Mouse (Mus musculus): ENCODE data around the gene 1700001P01Rik. TPM values are rescaled to one million over a fixed set of nuclear protein-coding genes. Genes with fewer than 3 reads are reported as not detected.

1700001P01Rik gene
- total RNA-seq (2021): 1 to 10 TPM; 1.1 to 1.2 TPM
- long read RNA-seq: 0 reads

DNA sequence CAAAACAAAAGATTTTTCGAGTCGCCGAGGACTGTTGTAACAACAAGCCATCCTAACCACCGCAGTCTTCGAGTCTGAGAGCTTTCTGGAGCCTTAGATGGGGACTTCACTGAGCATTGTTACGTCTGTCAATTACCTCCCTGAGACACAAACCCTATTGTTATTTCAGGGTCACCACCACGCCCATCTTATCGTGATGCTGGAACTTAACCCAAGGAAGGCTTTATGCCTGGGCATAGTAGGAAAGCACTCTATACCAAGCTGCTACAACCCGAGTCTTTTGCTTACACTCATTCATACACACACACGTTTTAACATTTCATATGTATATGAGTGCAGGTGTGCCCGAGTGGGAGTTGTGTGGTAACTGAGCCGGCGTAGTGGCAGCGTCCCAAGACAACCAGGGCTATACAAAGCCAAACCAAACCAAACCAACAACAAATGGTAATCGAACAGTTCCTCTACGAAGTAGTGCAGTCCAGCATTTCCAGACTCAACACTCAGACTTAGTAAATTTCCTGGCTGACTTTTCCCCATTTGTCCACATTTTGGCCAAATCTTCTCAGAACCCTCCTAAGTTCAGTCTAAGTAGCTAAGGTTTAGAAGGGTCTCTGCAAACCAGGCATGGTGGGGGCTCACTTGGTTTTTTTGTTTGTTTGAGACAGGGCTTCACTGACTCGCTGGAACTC, at the start of gene 1700001P01Rik:
Gene 1700001P01Rik (minus strand): TSS at position 111 of the 689 bp plus-strand sequence.
- DNase-seq (ENCODE audit: low spot score in 2 of 2): no peak

DNA sequence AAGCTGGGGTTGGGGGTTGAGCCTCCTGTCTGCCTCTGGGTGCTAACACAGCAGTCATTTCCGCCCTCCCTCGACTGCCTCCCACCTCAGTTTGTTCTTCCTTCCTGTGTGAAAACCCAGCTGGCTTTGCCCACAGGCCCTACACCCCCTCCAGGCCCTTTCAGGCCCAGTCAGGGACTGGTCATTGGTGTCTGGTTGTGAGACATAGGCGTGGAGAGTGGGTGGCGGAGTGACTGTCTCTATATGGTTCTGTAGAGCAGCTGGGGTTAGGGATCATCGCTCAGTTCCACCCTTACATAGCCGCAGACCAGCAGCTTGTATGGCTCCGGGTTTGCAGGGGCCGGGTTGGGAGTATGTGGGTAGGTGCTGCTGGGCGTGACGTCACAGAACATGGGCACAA, 49.6 kb upstream of the 1700001P01Rik start:
- no peak for DNase-seq (ENCODE audit: low spot score in 2 of 2)

DNA sequence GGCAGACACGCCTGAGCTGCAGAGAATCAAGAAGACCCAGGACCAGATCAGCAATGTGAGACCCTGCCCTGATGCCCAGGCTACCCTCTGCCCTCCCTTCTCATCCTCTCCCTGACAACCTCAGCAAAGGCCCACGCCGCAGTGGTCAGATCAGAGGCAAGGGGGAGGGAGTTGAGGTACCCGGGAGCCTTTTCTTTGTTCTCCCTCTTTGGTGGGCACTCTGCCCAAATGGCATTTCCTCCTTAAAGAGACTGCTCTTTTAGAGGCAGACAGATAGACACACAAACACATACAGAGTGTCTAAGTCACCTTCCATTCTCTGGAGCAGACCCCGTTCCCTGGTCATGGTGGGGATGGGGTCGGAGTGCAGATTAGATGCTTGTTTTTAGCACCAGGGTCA, 49.2 kb upstream of the 1700001P01Rik start:
- DNase-seq (ENCODE audit: low spot score in 2 of 2): no peak

DNA sequence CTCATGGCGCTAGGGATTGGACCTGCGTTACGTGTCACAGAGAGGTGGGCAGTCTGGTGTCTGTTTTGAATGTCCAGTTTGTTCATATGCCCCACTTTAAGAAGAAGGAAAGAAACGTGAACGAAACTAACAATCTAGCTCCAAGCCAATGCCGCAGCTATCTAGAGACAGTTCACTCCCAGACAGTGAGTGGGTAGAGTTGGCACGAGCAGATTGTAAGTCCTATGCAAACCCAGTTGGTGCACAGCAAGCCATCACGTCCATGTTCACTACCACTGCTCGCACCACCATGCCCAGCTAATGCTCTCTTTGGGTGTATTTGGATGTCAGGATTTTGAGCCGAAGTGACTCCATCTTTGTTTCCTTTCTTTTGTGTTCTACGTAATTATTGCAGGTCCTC, 48.5 kb upstream of the 1700001P01Rik start:
- DNase-seq (ENCODE audit: low spot score in 2 of 2): peak in 1 of 2 experiments; percentile 45

DNA sequence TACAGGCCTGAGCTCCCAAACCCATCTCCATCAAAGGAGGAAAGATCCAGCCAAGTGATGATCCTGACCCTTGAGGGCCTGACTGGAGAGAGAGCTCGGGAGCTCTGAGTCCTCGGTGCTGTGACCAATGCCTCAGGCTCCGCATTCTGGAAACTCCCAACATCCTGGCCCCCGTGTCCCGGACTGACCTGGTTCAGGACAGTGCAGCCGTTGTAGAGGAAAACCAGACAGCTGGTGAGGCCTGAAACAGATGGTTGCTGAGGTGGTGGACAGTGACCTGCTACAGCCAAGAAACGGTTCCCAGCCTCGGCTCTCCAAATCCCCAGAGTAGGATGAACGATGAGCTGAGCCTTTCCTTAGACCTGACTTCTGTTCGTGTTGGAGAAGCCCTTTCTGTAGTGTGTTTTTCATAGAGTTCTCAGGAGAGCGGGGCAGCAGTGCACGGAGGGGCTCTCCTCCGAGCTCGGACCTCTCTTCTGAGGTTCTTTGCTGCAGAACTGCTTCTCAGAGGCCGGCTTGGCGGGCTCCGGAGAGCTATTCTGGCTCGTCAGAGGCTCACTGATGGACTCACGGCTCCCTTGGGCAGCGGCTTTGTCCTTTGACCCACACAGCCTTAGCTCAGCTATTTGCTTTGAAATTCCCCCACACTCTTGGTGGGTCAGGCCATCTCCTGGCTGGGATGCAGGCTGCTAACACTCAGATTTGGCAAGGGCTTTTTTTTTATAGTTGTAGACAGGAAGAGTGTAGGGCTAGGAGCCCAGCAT, 47.3 kb upstream of the 1700001P01Rik start:
- DNase-seq (ENCODE audit: low spot score in 2 of 2): no peak

DNA sequence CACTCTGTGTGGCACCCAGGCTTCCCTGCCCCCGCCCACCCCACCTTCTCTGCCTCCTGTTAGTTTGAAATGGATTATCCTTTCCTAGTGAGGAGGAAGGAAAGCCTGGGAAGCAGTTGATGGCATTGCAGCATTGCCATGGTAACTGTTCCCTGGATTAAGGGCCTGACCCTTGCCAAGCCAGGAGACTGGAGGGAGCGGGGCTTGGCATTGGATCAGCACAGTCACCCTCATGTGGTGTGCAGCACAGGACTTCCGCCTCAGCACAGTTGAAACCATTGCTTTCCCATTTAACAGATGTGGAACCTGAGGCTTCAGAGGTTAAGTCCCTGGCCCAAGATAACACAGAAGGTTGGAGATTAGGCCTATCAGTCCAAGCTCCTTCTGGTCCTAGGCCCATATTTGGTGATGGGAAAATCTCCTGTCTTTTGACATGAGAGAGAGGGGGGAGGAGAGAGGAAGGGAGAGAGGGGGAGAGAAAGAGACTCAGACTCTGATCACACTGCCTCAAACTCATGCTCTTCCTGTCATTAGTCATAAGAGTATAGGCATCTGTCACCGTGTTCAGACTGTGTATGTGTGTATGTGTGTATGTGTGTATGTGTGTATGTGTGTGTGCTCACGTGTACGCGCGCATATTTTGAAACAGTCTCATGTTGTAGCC, 45.8 kb upstream of the 1700001P01Rik start:
- no peak for DNase-seq (ENCODE audit: low spot score in 2 of 2)

DNA sequence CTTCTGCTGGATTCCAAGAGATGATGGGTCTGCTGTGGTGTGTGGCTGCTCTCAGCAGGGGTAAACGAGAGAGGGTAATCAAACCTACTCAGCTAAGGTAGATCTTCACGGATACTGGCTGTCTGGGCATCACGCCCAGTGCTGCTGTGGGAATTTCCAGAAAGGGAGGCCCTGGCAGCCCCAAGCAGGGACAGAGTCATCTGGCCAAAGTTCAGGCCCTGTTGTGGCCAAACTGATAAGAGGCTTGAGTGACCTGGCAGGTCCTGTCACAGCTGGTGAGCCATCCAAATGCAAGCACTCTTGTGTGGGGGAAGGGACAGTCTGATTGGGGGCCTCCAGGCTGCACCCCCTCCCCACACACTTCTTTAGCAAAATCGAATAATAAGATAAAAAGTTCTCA, 45.1 kb upstream of the 1700001P01Rik start:
- DNase-seq (ENCODE audit: low spot score in 2 of 2): no peak

DNA sequence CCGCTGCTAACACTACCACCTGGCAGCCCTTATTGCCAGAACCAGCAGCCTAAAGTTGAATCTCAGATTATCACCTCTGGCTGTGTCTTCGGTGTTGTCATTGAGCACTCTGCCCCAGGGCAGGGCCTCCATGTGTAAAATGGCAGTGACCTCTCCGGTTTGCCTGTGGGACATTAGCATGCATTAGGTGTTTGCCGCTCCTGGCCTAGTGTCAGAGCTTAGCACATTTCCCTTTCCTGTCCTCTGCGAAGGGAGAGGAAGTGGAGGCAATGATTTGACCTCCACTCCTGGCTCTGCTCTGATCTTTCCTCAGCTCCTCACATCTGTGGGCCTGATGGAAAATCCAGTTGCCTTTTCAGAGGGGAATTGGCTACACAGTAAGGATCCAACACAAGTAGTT, 44.2 kb upstream of the 1700001P01Rik start:
- no peak for DNase-seq (ENCODE audit: low spot score in 2 of 2)

DNA sequence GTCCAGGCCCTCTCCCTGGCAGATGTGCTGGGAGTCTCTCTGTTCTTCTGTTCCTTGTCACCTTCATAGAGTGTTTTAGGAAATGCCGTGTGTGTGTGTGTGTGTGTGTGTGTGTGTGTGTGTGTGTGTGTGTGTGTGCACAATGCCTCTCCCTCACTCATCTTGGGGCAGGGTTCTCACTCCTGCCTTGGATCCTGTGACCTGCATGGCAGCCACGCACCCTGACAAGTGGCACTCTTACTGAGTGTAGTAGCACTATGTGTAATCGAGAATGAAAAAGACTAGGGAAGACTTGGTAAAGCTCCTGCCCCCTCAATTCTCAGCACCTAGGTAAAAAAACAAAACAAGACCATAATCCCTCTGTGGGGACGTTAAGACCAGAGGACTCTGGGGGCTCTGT, 43.4 kb upstream of the 1700001P01Rik start:
- no peak for DNase-seq (ENCODE audit: low spot score in 2 of 2)

DNA sequence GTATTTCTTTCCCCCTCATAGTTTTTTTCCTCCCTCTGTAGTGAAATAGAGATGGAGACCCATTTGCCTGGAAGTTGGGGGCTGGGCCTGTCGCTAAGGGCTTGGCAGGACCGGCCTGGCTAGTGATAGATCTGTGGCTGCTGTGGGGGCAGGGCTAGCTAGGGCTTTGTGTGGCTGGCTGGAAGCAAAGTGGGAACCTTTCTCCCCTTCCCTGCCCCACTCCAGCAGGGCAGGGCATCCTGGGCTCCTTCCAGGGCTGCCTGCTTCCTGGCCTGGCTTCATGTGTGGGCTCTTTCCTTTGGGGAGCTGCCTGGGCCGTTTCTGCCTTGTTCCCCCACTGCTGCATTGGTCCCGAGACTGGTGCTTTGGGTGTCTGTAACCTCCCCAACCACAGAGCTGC, 42.9 kb upstream of the 1700001P01Rik start:
- DNase-seq (ENCODE audit: low spot score in 2 of 2): peak in 1 of 2 experiments; percentile 44

DNA sequence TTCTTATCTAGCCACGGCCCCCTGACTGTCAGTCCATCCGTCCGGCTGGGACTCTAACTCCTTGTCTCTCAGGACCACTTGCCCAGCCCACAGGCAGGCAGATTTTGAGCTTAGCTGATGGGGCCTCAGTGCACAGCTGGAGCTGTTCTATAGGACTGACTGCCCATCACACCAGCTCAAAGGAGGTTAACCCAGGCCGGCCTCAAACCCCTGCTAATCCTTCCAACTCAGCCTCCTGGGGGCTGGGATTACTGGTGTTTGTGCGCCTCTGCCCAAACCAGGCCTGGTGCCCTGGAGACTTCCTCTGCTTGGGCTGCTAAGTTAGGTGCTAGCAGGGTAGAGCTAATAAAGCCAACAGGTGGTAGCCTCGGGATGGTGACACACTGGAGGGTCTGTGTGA, 42.3 kb upstream of the 1700001P01Rik start:
- DNase-seq (ENCODE audit: low spot score in 2 of 2): no peak

DNA sequence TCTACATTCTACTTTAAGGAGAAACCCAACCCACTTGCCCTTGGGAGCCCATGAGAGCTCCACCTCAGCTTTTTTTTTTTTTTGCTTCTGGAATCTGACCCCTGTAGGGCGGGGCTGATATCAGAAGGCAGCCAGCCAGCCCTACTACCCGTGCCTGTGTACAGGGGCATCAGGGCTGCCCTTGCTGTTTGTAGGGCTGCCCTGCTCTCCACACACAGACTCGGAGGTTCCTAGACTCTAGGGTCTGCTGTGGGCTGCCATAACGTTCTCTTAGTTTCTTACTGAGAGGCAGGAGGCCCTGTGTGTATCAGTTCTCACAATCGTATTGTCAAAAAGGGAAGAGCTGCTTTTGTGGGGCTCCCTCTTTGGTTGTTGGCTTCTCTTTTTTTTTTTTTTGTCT, 41.7 kb upstream of the 1700001P01Rik start:
- no peak for DNase-seq (ENCODE audit: low spot score in 2 of 2)

DNA sequence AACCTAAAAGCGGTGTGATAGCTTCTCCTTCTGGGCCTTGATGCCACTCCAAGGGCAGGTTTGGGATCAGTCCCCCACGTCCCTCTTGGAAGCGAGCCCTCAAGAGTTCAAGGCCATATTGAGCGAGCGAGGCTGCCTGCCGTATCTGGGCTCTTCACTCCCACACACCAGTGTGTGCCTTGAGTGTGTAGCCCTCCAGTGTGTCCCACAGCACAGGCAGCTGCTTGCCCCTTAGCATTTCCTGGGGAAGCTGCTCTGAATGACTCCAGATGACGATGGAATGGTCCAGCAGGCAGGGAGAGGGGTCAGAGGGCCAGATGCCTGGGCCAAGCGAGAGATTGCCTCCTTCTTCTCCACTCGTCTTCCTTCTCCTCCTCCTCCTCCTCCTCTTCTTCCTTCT, 41.2 kb upstream of the 1700001P01Rik start:
- no peak for DNase-seq (ENCODE audit: low spot score in 2 of 2)

DNA sequence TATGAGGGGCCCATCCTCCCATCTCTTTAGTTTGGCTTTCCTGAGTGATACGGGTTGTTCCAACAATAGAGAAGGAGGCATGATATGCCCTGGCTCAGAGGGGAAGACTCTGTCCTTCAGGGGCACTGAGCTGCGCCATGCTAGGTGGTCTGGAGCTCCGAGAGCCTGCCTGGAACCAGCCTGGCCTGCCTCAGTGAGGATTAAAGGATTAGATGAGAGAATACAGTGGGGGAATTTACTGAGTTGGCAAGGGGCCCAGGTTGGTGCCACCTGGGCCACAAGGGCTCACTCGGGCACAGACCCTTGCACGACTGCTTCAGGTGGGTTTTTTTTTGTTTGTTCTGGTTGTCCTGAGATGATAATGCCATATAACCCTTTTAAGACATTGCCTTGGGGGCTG, 40.5 kb upstream of the 1700001P01Rik start:
- no peak for DNase-seq (ENCODE audit: low spot score in 2 of 2)

DNA sequence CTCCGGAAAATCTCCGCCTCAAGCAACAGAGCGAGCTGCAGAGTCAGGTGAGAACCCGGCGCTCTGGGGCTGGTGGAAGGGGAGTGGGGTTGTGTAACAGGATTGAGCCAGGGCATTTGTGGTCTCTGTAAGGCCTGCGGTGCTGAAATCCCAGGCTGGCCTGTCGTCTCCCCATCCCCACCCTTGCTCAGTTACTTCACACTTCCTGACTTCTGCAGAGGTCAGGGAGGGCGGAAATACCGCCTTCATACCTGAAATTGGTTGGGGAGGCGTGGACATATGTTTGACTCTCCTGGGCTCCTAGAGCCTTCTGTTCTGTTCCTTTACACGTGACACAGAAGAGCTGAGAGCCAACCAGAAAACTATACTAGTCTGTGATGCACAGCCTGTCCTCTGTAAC, 40.0 kb upstream of the 1700001P01Rik start:
- no peak for DNase-seq (ENCODE audit: low spot score in 2 of 2)

DNA sequence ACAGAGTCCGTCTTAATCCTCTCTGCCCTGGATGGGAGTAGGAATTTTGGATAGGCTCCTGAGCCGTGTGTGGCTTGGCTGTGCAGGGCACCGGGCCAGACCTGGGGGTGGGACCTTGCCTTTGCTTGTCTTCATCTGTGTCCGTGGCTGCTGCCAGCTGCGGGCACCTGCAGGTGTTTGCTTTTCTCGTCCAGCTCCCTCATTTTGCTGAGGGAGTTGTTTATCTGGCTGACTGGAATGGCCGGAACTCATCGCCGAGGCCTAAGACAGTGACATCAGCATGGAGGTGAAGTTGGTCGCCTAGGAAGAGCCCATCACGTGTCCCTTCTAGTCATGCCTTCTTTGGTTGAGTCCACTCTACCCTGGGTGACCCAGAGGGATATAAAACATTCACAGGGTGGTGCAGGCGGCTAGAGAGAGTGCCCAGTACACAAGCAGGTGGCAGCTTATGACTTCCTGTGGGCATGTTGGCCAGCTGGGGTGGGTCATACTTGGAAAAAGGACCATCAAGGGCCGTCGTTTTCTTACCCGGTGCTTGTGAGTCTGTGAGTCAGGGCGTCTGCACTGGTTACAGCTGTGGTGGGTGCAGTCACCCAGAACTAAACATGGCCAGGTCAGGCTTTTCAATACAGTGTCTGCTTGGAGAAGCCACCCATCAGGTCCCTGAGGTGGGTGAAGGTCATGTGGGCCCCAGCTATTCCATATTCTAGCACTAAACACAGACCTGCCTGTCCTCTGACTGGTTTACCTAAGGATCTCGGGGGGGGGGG, 38.2 kb upstream of the 1700001P01Rik start:
- DNase-seq (ENCODE audit: low spot score in 2 of 2): no peak

DNA sequence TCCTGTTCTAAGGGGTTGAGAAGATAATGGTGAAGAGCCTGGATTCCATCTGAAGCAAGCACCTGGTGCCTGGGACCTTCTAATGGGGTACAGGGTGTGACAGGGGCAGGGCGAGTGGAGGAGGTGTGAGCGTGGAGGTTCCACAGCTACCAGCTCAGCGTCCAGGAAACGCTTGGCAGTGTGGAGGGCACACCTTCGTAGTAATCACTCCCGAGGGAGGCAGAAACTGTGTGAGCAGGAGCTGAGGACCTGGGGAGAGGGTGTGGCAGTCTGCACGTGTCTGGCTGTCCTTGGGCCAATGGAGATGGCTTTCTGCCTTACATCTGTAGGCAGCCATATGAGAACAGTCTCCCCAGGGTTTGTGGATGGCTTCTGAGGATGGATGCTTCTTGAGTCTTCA, 37.4 kb upstream of the 1700001P01Rik start:
- DNase-seq (ENCODE audit: low spot score in 2 of 2): no peak

DNA sequence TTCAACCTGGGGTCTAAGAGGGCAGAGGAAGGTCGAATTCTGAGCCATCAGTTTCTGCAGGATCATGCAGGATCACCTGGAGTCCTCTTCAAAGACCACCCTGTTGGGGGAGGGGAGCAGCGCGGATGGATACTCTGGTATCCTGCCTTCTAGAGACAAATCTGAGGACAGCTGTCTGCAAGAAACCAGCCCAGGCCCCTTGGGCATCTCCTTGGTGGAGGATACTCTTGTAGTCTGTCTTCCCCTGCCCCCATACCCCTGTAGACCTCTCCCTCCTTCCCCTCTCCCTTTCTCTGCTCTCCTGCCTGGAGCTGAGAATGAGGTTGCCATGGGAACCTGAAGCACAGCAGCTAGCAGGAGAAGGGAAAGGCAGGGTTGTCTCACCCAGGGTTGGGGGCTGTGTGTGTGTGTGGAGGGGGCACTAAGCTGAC, 36.8 kb upstream of the 1700001P01Rik start:
- DNase-seq (ENCODE audit: low spot score in 2 of 2): peak; percentile 54 to 56

DNA sequence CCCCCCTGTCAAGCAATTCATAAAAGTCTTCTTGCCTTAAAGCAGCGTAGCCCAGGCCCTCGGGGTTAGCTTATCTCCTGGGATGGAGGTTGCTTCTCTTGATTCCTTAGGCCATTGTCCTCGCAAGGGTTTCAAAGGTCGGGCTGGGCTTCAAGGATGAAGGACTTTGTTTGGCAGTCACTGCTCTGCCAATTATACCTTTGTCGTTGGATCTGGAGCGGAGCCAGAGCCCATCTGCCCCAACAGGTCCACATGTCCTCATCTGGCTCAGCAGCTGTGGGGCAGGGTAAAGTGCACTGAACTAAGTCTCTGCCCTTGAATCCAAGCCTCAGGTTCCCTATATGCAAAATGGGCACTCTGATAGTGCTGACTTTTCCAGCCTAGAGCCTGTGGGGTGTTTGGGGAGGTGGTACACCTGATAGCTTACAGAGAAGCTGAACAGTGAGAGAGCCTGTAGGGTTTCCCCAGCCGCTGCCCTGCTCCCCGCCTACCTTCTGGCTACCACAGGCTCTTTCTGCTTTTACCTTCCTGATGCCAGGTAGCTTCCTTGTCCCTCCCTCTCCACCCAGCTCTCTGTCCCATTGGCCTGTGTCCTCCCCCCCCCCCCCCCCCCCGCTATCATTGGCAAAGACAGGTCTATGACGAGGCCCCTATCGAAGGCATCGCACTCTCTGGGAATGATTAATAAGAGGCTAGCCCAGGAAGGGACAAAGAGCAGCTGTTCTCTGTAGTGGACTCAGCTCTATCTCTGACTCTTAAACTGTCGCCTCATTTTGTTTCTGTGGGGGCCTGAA, 36.0 kb upstream of the 1700001P01Rik start:
- no peak for DNase-seq (ENCODE audit: low spot score in 2 of 2)

DNA sequence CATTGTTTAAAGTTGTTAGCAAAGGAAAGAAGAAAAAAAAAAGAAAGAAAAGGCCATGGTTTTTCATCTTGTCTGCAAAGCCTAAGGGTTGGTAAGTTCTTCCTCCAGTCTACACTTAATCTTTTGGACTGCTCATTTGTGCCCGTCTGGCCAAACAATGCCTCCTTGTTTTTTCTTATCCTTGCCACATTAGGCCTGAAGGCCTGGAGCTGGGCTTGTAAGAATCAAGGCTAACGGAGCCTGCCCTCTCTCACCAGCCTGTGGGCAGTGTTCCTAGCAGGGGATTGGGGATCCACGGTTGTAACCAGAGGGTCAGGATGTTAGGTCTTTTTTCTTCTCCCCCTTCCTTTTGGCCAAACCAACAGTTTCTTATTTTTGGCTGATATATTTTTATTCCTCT, 35.3 kb upstream of the 1700001P01Rik start:
- no peak for DNase-seq (ENCODE audit: low spot score in 2 of 2)

DNA sequence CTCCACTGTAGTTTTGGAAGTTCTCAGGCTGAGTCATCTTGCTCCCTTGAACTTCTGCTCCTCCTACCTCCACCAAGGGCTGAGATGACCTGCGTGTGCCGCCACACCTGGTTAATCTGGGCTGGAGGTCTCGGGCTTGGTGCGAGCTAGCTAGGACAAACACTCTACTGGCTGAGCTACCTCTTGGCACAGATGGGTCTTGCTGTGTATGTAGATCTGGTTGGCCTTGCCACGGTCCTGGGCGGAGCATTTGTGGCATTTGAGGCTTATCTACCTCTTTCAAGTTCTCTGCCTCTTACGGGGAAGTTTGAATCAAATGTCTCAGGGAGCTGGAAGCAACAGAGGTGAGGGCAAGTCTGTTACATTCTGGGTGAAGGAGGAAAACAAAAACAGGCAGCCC, 34.6 kb upstream of the 1700001P01Rik start:
- no peak for DNase-seq (ENCODE audit: low spot score in 2 of 2)

Measured in layer of hippocampus, adult 18-20 months (tissue).